Mouse (Mus musculus) hematopoietic stem cell, adult 5-6 weeks (primary cell): Measurements from ENCODE around the gene Med22. TPM values are rescaled to one million over a fixed set of nuclear protein-coding genes. Genes with fewer than 3 reads are reported as not detected.
"Not testable (repeated sequence)": the region's sequence is repeated elsewhere in the genome, so short reads cannot be mapped to it uniquely, and the experiment has no call there.

Experiments
- ATAC-seq, 2 experiments: fragments of 125-278 bp in 1 of 2; replicated peaks in 1 of 2; 2 replicates each; pipeline ENCODE4 v1.8.0; 2016 to 2017; ENCODE audit warnings: inconsistent platforms in 2 of 2, mild to moderate bottlenecking in 2 of 2, moderate number of reproducible peaks in 2 of 2, low read depth in 1 of 2, moderate TSS enrichment in 1 of 2; ENCODE audit not compliant: low FRiP score in 2 of 2, poor library complexity in 2 of 2, severe bottlenecking in 2 of 2, insufficient read depth in 1 of 2, low TSS enrichment in 1 of 2
- total RNA-seq: library from RNA; stranded (forward); fragments of 172-1452, 232-1000 nt; gene quantifications from 2 replicates; pipeline ENCODE4 v1.2.3, GENCODE M21; 2017

Gene Med22
- total RNA-seq, 1 experiment from 2014 or later = 22.1 TPM

GRCm38 (mm10) chr2:26902467-26903220, 7.8 kb downstream of the Med22 start, which contains the start of gene Surf6:
TSS of gene Surf6 (minus strand) at chr2:26902879.
- ATAC-seq = peak; percentile 84 to 94

GRCm38 (mm10) chr2:26901834-26902400, 8.6 kb downstream of the Med22 start:
- ATAC-seq = no peak

- no peak for ATAC-seq
Measured at GRCm38 (mm10) chr2:26900731-26901130, 9.7 kb downstream of the Med22 start.

- ATAC-seq = no peak
Measured at GRCm38 (mm10) chr2:26895898-26896297, 14.6 kb downstream of the Med22 start.

GRCm38 (mm10) chr2:26886170-26886569, 24.3 kb downstream of the Med22 start:
- not testable (repeated sequence) for ATAC-seq

GRCm38 (mm10) chr2:26885541-26885940, 24.9 kb downstream of the Med22 start:
- ATAC-seq = not testable (repeated sequence)

- no peak for ATAC-seq
Measured at GRCm38 (mm10) chr2:26878571-26878970, 31.9 kb downstream of the Med22 start.

GRCm38 (mm10) chr2:26870666-26871065, 39.8 kb downstream of the Med22 start:
- ATAC-seq = no peak

- ATAC-seq = no peak
Measured at GRCm38 (mm10) chr2:26864879-26865278, 45.6 kb downstream of the Med22 start, which contains the start of gene Abo. TSS of gene Abo (minus strand) at chr2:26864979.

- ATAC-seq = peak; percentile 86 to 92
Measured at GRCm38 (mm10) chr2:26862856-26863255, 47.6 kb downstream of the Med22 start.

Other genes starting within 250 kb of the Med22 start
- gene Lcn4, start 239.4 kb downstream of the Med22 start, total RNA-seq = not detected in 2 replicates
- not detected in 2 replicates for gene Abo, start 45.7 kb downstream of the Med22 start, total RNA-seq
- gene Surf6, start 7.8 kb downstream of the Med22 start, total RNA-seq = 60.0 and 60.6 TPM in 2 replicates
- gene Rpl7a, start 87 bp upstream of the Med22 start, total RNA-seq = 1,682 and 2,482 TPM in 2 replicates
- 83.3 and 94.2 TPM in 2 replicates for gene Surf2, start 5.7 kb upstream of the Med22 start, total RNA-seq
- gene Surf1, start 5.9 kb upstream of the Med22 start, total RNA-seq = 60.8 and 67.5 TPM in 2 replicates
- 54.8 and 64.1 TPM in 2 replicates for gene Surf4, start 23.3 kb upstream of the Med22 start, total RNA-seq
- not detected in 2 replicates for gene Stkld1, start 23.4 kb upstream of the Med22 start, total RNA-seq
- gene Rexo4, start 53.7 kb upstream of the Med22 start, total RNA-seq = 93.1 and 120 TPM in 2 replicates
- gene Adamts13, start 62.7 kb upstream of the Med22 start, total RNA-seq = not detected in 2 replicates
- gene Cacfd1, start 99.2 kb upstream of the Med22 start, total RNA-seq = 5.8 and 7.4 TPM in 2 replicates
- gene Slc2a6, start 117.3 kb upstream of the Med22 start, total RNA-seq = 1.2 and 5.8 TPM in 2 replicates
- gene Mymk, start 161.5 kb upstream of the Med22 start, total RNA-seq = not detected in 2 replicates
- gene Adamtsl2, start 168.7 kb upstream of the Med22 start, total RNA-seq = 2.3 TPM in 1 of 2 replicates, not detected in the other
- not detected in 2 replicates for gene Fam163b, start 231.8 kb upstream of the Med22 start, total RNA-seq